Mouse (Mus musculus): Measurements from ENCODE around the gene Acap3. TPM values are rescaled to one million over a fixed set of nuclear protein-coding genes. Genes with fewer than 3 reads are reported as not detected.
A peak's percentile ranks its signal among the peaks of the same experiment; 100 is the strongest.

Gene Acap3
- polyA plus RNA-seq, 1 experiment from 2014 or later, result 18.0 TPM

GRCm38 (mm10) chr4:155903246-155903645 lies 11.6 kb downstream of the Acap3 start:
- H3K9me3 ChIP-seq (replicated peaks; ENCODE audit: control insufficient read depth, low read length), result no peaks in the 10 kb centered on the region
- H3K36me3 ChIP-seq (ENCODE audit: control insufficient read depth, insufficient read depth, low read length), result peaks cover 19% of the 10 kb centered on the region; the same call in 1 of the 2 replicates
- H3K27ac ChIP-seq (ENCODE audit: low read length), result no peak overlapping the region
- H3K9ac ChIP-seq (ENCODE audit: low read length), result no peak overlapping the region
- no peak overlapping the region for H3K4me2 ChIP-seq (ENCODE audit: low read depth, low read length)
- ATAC-seq (ENCODE audit: insufficient read depth, low FRiP score), result no peak
- 92% methylated on average over 13 of the region's 13 CpGs for WGBS
- no peaks in the 10 kb centered on the region for H3K27me3 ChIP-seq (ENCODE audit: control insufficient read depth, insufficient read depth, low read length)
- no peaks in the 10 kb centered on the region for H3K4me1 ChIP-seq (ENCODE audit: control insufficient read depth, insufficient read depth, low read length)
- H3K4me3 ChIP-seq (replicated peaks; ENCODE audit: low read length), result no peak overlapping the region

- Histone ChIP-seq H3K4me3 (replicated peaks; ENCODE audit: low read length) (no peak overlapping the region), H3K4me1 (ENCODE audit: control insufficient read depth, insufficient read depth, low read length) (no peaks in the 10 kb centered on the region), H3K9me3 (replicated peaks; ENCODE audit: control insufficient read depth, low read length) (no peaks in the 10 kb centered on the region), H3K9ac (ENCODE audit: low read length) (no peak overlapping the region), H3K4me2 (ENCODE audit: low read depth, low read length) (no peak overlapping the region), H3K36me3 (ENCODE audit: control insufficient read depth, insufficient read depth, low read length) (peaks cover 19% of the 10 kb centered on the region; the same call in 1 of the 2 replicates), H3K27me3 (ENCODE audit: control insufficient read depth, insufficient read depth, low read length) (no peaks in the 10 kb centered on the region), H3K27ac (ENCODE audit: low read length) (no peak overlapping the region)
- WGBS, result 89% methylated on average over 13 of the region's 13 CpGs
- ATAC-seq (ENCODE audit: insufficient read depth, low FRiP score), result no peak
These were observed 12.9 kb downstream of the Acap3 start for GRCm38 (mm10) chr4:155904318-155905102.

- Histone ChIP-seq H3K4me1 (ENCODE audit: control insufficient read depth, insufficient read depth, low read length) (no peaks in the 10 kb centered on the region), H3K36me3 (ENCODE audit: control insufficient read depth, insufficient read depth, low read length) (peaks cover 19% of the 10 kb centered on the region; the same call in 1 of the 2 replicates), H3K27me3 (ENCODE audit: control insufficient read depth, insufficient read depth, low read length) (no peaks in the 10 kb centered on the region), H3K9me3 (replicated peaks; ENCODE audit: control insufficient read depth, low read length) (no peaks in the 10 kb centered on the region), H3K9ac (ENCODE audit: low read length) (no peak overlapping the region), H3K27ac (ENCODE audit: low read length) (no peak overlapping the region), H3K4me2 (ENCODE audit: low read depth, low read length) (no peak overlapping the region), H3K4me3 (replicated peaks; ENCODE audit: low read length) (no peak overlapping the region)
- ATAC-seq (ENCODE audit: insufficient read depth, low FRiP score), result no peak
- WGBS, result 85% methylated on average over 13 of the region's 13 CpGs
These were observed 14.0 kb downstream of the Acap3 start for GRCm38 (mm10) chr4:155905634-155906033.

- H3K9me3 ChIP-seq (replicated peaks; ENCODE audit: control insufficient read depth, low read length), result no peaks in the 10 kb centered on the region
- no peaks in the 10 kb centered on the region for H3K4me1 ChIP-seq (ENCODE audit: control insufficient read depth, insufficient read depth, low read length)
- WGBS, result 82% methylated on average over 9 of the region's 9 CpGs
- peaks cover 19% of the 10 kb centered on the region; the same call in 1 of the 2 replicates for H3K36me3 ChIP-seq (ENCODE audit: control insufficient read depth, insufficient read depth, low read length)
- H3K4me3 ChIP-seq (replicated peaks; ENCODE audit: low read length), result no peak overlapping the region
- H3K4me2 ChIP-seq (ENCODE audit: low read depth, low read length), result no peak overlapping the region
- no peaks in the 10 kb centered on the region for H3K27me3 ChIP-seq (ENCODE audit: control insufficient read depth, insufficient read depth, low read length)
- ATAC-seq (ENCODE audit: insufficient read depth, low FRiP score), result peak; percentile 33; the same call in 1 of the 2 replicates
- H3K27ac ChIP-seq (ENCODE audit: low read length), result no peak overlapping the region
- H3K9ac ChIP-seq (ENCODE audit: low read length), result no peak overlapping the region
These were observed 14.5 kb downstream of the Acap3 start for GRCm38 (mm10) chr4:155906125-155906524.

GRCm38 (mm10) chr4:155907003-155907402 lies 15.4 kb downstream of the Acap3 start:
- Histone ChIP-seq H3K4me1 (ENCODE audit: control insufficient read depth, insufficient read depth, low read length) (no peaks in the 10 kb centered on the region), H3K4me2 (ENCODE audit: low read depth, low read length) (no peak overlapping the region), H3K4me3 (replicated peaks; ENCODE audit: low read length) (no peak overlapping the region), H3K27ac (ENCODE audit: low read length) (no peak overlapping the region), H3K9ac (ENCODE audit: low read length) (no peak overlapping the region), H3K9me3 (replicated peaks; ENCODE audit: control insufficient read depth, low read length) (no peaks in the 10 kb centered on the region), H3K36me3 (ENCODE audit: control insufficient read depth, insufficient read depth, low read length) (peaks cover 12% of the 10 kb centered on the region; the same call in 1 of the 2 replicates), H3K27me3 (ENCODE audit: control insufficient read depth, insufficient read depth, low read length) (no peaks in the 10 kb centered on the region)
- WGBS, result 71% methylated on average over 11 of the region's 11 CpGs
- no peak for ATAC-seq (ENCODE audit: insufficient read depth, low FRiP score)

- 74% methylated on average over 7 of the region's 7 CpGs for WGBS
- Histone ChIP-seq H3K9ac (ENCODE audit: low read length) (no peak overlapping the region), H3K4me2 (ENCODE audit: low read depth, low read length) (no peak overlapping the region)
These were observed 16.7 kb downstream of the Acap3 start for GRCm38 (mm10) chr4:155908281-155908680.

GRCm38 (mm10) chr4:155908751-155909150 lies 17.1 kb downstream of the Acap3 start:
- 87% methylated on average over 4 of the region's 4 CpGs for WGBS

More at GRCm38 (mm10) chr4:155908281-155908680, 16.7 kb downstream of the Acap3 start:
- H3K4me3 ChIP-seq (replicated peaks; ENCODE audit: low read length), result no peak overlapping the region
- no peaks in the 10 kb centered on the region for H3K27me3 ChIP-seq (ENCODE audit: control insufficient read depth, insufficient read depth, low read length)
- no peaks in the 10 kb centered on the region for H3K4me1 ChIP-seq (ENCODE audit: control insufficient read depth, insufficient read depth, low read length)
- H3K36me3 ChIP-seq (ENCODE audit: control insufficient read depth, insufficient read depth, low read length), result peaks cover 7% of the 10 kb centered on the region; the same call in 1 of the 2 replicates
- ATAC-seq (ENCODE audit: insufficient read depth, low FRiP score), result no peak
- no peaks in the 10 kb centered on the region for H3K9me3 ChIP-seq (replicated peaks; ENCODE audit: control insufficient read depth, low read length)
- H3K27ac ChIP-seq (ENCODE audit: low read length), result no peak overlapping the region

GRCm38 (mm10) chr4:155932031-155932430 lies 40.4 kb downstream of the Acap3 start:
- no peak for ATAC-seq (ENCODE audit: insufficient read depth, low FRiP score)
- Histone ChIP-seq H3K4me2 (ENCODE audit: low read depth, low read length) (no peak overlapping the region), H3K4me1 (ENCODE audit: control insufficient read depth, insufficient read depth, low read length) (no peaks in the 10 kb centered on the region), H3K4me3 (replicated peaks; ENCODE audit: low read length) (no peak overlapping the region), H3K9me3 (replicated peaks; ENCODE audit: control insufficient read depth, low read length) (no peaks in the 10 kb centered on the region), H3K27ac (ENCODE audit: low read length) (no peak overlapping the region), H3K27me3 (ENCODE audit: control insufficient read depth, insufficient read depth, low read length) (no peaks in the 10 kb centered on the region), H3K36me3 (ENCODE audit: control insufficient read depth, insufficient read depth, low read length) (no peaks in the 10 kb centered on the region), H3K9ac (ENCODE audit: low read length) (no peak overlapping the region)
- 78% methylated on average over 1 of the region's 1 CpGs for WGBS

More at GRCm38 (mm10) chr4:155908751-155909150, 17.1 kb downstream of the Acap3 start:
- Histone ChIP-seq H3K27me3 (ENCODE audit: control insufficient read depth, insufficient read depth, low read length) (no peaks in the 10 kb centered on the region), H3K4me3 (replicated peaks; ENCODE audit: low read length) (no peak overlapping the region), H3K36me3 (ENCODE audit: control insufficient read depth, insufficient read depth, low read length) (peaks cover 6% of the 10 kb centered on the region; the same call in 1 of the 2 replicates), H3K27ac (ENCODE audit: low read length) (no peak overlapping the region), H3K4me2 (ENCODE audit: low read depth, low read length) (no peak overlapping the region), H3K4me1 (ENCODE audit: control insufficient read depth, insufficient read depth, low read length) (no peaks in the 10 kb centered on the region), H3K9me3 (replicated peaks; ENCODE audit: control insufficient read depth, low read length) (no peaks in the 10 kb centered on the region), H3K9ac (ENCODE audit: low read length) (no peak overlapping the region)
- ATAC-seq (ENCODE audit: insufficient read depth, low FRiP score), result no peak

GRCm38 (mm10) chr4:155943049-155943452 lies 51.4 kb downstream of the Acap3 start:
- Histone ChIP-seq H3K4me2 (ENCODE audit: low read depth, low read length) (peak overlapping the region; percentile 83), H3K36me3 (ENCODE audit: control insufficient read depth, insufficient read depth, low read length) (0 out of 2 replicates have a peak, but pooled peaks cover 3% of the 10 kb centered on the region), H3K9me3 (replicated peaks; ENCODE audit: control insufficient read depth, low read length) (no peaks in the 10 kb centered on the region), H3K27ac (ENCODE audit: low read length) (peak overlapping the region; percentile 86), H3K9ac (ENCODE audit: low read length) (peak overlapping the region; percentile 83), H3K4me3 (replicated peaks; ENCODE audit: low read length) (peak overlapping the region; percentile 88), H3K27me3 (ENCODE audit: control insufficient read depth, insufficient read depth, low read length) (no peaks in the 10 kb centered on the region), H3K4me1 (ENCODE audit: control insufficient read depth, insufficient read depth, low read length) (peaks cover 14% of the 10 kb centered on the region)
- 0 out of 2 replicates have a peak, but pooled peaks have one; percentile 25 for ATAC-seq (ENCODE audit: insufficient read depth, low FRiP score)
- WGBS, result 1% methylated on average over 17 of the region's 17 CpGs
